Mouse (Mus musculus): ENCODE data around the gene Tnfrsf1a.

GRCm38 (mm10) chr6:125353655-125354054 is 4.5 kb downstream of the Tnfrsf1a start:
- TF ChIP-seq POLR2A (IDR thresholded peaks at IDR 0.05; ENCODE audit: low read depth, low read length) = no peak
- TF ChIP-seq CTCF (IDR thresholded peaks at IDR 0.05; ENCODE audit: borderline replicate concordance, insufficient read depth, low read length) = no peak

All from embryonic fibroblast, embryonic 13.5 days (primary cell).